Mouse (Mus musculus) cerebral cortex, adult 2 months (tissue): ENCODE results near the gene Rsl1.

Source experiments
- WGBS: fragments of 180-500 bp; shearing (Covaris S2); methylation state at CpG from one replicate; pipeline ENCODE4 v1.1.7; 2018; 5-methylcytosine and 5-hydroxymethylcytosine counted together

The Rsl1 gene

GRCm38 (mm10) chr13:67172991-67173722, at the start of gene Rsl1:
Gene Rsl1, plus strand, starts transcription at chr13:67173182.
- WGBS, result under 1% methylated on average over 17 of the region's 17 CpGs

DNA sequence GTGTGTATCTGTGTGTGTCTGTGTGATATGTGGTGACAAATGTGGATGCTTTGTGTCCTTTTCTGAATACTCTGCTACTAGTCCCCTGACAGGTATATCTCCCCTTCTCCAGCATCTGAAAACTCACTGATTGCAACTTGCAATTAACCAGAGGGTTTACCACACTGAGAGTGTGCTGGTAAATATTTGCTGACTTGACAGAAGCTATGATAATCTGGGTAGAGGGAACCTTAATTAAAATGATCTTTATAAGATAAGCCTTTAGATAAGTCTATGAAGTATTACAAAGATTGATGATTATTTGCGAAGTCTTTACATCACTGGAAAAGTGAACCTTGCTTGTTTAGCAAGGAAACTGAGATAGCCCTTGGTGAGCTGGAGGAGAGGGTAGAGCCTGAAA, 48.5 kb upstream of the Rsl1 start:
- WGBS, result 96% methylated on average over 1 of the region's 1 CpGs

DNA sequence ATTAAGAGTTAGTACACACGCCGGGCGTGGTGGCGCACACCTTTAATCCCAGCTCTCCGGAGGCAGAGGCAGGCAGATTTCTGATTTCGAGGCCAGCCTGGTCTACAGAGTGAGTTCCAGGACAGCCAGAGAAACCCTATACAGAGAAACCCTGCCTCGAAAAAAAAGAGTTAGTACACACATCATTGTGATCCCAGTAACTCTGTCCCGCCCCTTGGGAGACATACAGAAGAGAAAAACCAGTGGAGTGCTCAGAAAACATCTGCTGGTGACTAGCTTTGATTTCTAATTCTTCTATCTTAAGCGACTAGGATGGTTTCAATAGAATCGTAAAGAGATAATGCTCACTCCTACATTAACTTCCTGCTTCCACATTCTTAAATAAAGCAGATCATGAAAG, 45.5 kb upstream of the Rsl1 start:
- WGBS, result 78% methylated on average over 10 of the region's 10 CpGs

DNA sequence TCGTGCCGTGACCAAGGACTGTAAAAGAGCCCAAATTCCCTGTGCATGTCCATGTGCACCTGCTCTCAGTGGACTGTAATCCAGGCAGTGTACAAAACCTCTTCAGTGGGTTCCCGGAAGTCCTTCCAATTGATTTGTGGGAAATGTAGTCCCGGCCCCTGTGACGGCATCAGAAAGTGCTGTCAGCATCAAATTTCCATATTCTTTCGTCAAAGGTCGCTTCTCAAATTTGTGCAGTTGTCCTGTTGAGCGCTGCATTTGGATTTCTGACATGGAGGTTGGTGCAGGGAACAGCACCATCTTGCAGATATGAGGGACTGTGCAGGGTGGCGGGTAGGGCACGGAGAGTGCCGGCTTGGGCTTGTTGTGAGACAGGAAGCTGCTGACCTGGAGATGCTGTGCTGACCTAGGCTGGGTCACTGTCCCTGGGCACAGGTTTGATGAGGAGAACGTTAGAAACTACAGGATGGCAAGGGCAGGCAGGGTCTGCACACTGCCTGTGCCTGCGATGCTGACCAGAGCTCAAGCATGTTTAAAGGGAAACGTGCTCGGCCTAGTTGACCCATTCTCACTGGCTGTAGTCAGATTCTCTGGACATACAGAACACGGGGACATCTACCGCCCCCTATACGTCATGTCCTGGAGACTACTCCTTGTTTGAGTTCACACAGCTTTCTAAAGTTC, 44.8 kb upstream of the Rsl1 start:
- WGBS, result under 1% methylated on average over 18 of the region's 18 CpGs

GRCm38 (mm10) chr13:67166122-67166521, 6.9 kb upstream of the Rsl1 start:
- 61% methylated on average over 4 of the region's 4 CpGs for WGBS

DNA sequence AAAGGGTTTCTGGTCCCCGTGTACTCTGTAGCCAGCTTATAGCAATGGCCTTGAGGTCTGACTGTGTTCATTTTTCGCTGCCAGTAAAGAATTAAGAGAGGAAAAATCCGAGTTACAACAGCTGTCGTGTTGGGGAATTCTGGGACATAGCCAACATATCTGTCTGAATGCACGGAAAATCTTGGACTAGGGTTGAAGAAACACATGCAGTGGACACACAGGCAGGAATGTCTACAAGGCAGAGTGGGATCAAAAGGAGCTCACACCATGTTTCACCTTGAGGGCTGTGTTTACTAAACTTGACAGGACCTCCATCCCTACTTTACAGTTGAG, 707 bp downstream of the Rsl1 start:
- WGBS, result 9% methylated on average over 5 of the region's 5 CpGs

DNA sequence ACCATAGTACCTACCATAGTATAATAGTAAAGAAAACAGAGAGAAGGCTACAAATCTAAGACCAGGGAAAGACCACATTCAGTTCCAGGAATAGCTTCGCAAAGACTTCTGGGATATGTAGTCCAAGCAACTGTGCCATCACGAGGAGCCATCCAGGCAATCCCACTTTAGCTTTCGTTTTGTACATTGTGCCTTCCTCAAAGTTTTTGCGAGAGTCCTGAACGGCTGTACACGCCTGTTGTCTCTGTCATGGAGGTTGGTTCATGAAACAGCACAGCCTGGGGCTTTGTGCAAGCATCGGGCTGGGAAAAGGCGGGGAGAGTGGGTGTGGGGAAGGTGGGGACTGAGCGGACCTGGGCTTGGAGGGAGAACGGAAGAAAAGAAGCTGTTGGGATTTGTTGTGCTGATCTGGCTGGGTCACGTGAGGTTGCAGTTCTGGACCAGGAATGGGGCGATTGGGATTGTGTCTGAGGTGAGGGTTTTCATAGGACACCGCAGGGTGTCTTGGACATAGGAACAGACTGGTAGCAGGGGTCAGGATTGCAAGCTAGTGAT, 21.4 kb downstream of the Rsl1 start, which contains the start of gene Zfp455:
Zfp455 (plus strand) TSS at position 167 of the 555 bp plus-strand sequence.
- WGBS, result 3% methylated on average over 13 of the region's 13 CpGs

DNA sequence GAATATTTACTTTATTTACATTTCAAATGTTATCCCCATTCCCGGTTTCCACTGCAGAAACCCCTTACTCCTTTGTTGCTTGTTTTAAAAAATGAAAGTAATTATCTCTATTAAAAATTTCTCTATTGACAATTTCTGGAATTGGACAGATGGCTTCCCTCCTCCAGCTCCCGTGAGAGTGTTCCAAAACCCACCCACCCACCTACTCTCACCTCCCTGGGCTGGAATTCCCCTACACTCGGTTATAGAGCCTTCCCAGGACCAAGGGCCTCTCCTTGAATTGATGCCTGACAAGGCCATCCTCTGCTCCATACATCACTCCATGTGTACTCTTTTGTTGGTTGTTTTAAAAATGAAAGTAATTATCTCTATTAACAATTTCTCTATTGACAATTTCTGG, 28.7 kb downstream of the Rsl1 start:
- WGBS, result 63% methylated on average over 3 of the region's 3 CpGs

DNA sequence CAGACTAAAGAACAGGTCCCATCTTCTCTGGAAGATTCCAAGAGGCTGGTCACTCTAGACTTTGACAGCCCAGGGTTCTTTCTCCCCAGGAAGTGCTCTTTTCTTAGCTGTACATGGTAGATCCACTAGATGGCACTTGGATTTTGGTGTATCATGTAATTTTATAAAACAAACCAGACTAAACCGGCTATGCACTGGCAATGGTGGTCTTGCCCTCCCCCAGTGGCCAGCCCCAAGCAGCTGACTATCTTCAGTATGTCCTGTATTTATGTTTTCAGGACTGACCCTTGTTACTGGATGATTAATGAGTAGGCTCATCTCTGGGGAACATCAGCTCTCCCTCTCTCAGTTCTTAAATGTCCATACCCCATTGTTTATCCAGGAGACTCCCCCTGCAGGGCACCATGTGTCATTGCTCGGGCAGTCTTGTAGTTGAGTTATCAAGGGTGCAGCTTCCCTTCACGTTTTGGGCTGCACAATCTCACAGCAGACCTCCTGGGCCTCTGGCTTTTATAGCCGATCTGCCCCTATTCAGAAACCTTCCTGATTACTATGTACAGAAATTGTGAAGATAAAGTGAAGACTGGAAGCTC, 41.1 kb downstream of the Rsl1 start:
- WGBS, result 63% methylated on average over 4 of the region's 4 CpGs
